Mouse (Mus musculus) limb, embryonic 11.5 days (tissue): ENCODE data around the gene Tctex1d4. TPM values are rescaled to one million over a fixed set of nuclear protein-coding genes. Genes with fewer than 3 reads are reported as not detected.
A peak's percentile ranks its signal among the peaks of the same experiment; 100 is the strongest.

Experiments
- ATAC-seq: fragments of 200-750 bp; cut with Nextera tagmentation; 2 replicates; pipeline ENCODE4 v1.8.0; 2017; ENCODE audit warnings: low read depth; ENCODE audit not compliant: insufficient number of reproducible peaks, low FRiP score, low TSS enrichment
- DNase-seq: peaks from one replicate; pipeline ENCODE4 v3.0.0-alpha.2; 2015; ENCODE audit warnings: low spot score
- H3K27ac ChIP-seq: fragments of 300-500 bp; sonication (generic); replicated peaks from 2 replicates; pipeline ENCODE4 v1.5.1; 2014; ENCODE audit warnings: low read depth, mild to moderate bottlenecking, low read length
- H3K27me3 ChIP-seq: fragments of 300-500 bp; sonication (generic); 2 replicates; pipeline ENCODE4 v1.6.1; 2014; ENCODE audit warnings: mild to moderate bottlenecking, low read length, mixed read lengths; ENCODE audit not compliant: control insufficient read depth, insufficient read depth
- H3K36me3 ChIP-seq: fragments of 300-500 bp; sonication (generic); 2 replicates; pipeline ENCODE4 v1.6.1; 2014; ENCODE audit warnings: mild to moderate bottlenecking, low read length, moderate library complexity, mixed read lengths; ENCODE audit not compliant: control insufficient read depth, insufficient read depth
- H3K4me1 ChIP-seq: fragments of 300-500 bp; sonication (generic); 2 replicates; pipeline ENCODE4 v1.6.1; 2014; ENCODE audit warnings: low read length, mixed read lengths; ENCODE audit not compliant: control insufficient read depth, insufficient read depth
- H3K4me2 ChIP-seq: fragments of 300-500 bp; sonication (generic); 2 replicates; pipeline ENCODE4 v1.6.1; 2014; ENCODE audit warnings: low read depth, mild to moderate bottlenecking, moderate library complexity; ENCODE audit not compliant: severe bottlenecking
- H3K4me3 ChIP-seq: fragments of 300-500 bp; sonication (generic); 2 replicates; pipeline ENCODE4 v1.5.1; 2014; ENCODE audit warnings: low read depth, low read length
- H3K9ac ChIP-seq: fragments of 300-500 bp; sonication (generic); 2 replicates; pipeline ENCODE4 v1.6.1; 2014; ENCODE audit warnings: mild to moderate bottlenecking, low read length
- H3K9me3 ChIP-seq: fragments of 300-500 bp; sonication (generic); 2 replicates; pipeline ENCODE4 v1.6.1; 2016; ENCODE audit warnings: low read length; ENCODE audit not compliant: control insufficient read depth
- WGBS: fragments of 180-500 bp; shearing (Covaris S2); extraction: QIAGEN DNeasy Blood & Tissue Kit; methylation state at CpG from one replicate; pipeline ENCODE4 v1.1.7; 2014; 5-methylcytosine and 5-hydroxymethylcytosine counted together
- polyA plus RNA-seq: library from polyadenylated mRNA; unstranded; fragments of >200 nt; fragmentation: Nextera tagmentation; extraction: Ambion mirVana; gene quantifications from 2 replicates; pipeline ENCODE4 v1.2.1, GENCODE M21; 2014

Gene Tctex1d4
- polyA plus RNA-seq, 1 experiment from 2014 or later: not detected

GRCm38 (mm10) chr4:117098764-117099036 is 27.9 kb upstream of the Tctex1d4 start:
- Histone ChIP-seq H3K9ac (no peak overlapping the region), H3K27me3 (no peaks in the 10 kb centered on the region), H3K36me3 (no peaks in the 10 kb centered on the region), H3K4me3 (no peak overlapping the region), H3K27ac (no peak overlapping the region), H3K4me1 (peaks cover 6% of the 10 kb centered on the region; the same call in 1 of the 2 replicates), H3K4me2 (no peak overlapping the region), H3K9me3 (no peaks in the 10 kb centered on the region)
- WGBS: 81% methylated on average over 2 of the region's 2 CpGs
- DNase-seq (no peak), ATAC-seq (no peak)

GRCm38 (mm10) chr4:117100036-117100435 is 26.6 kb upstream of the Tctex1d4 start:
- WGBS: 75% methylated on average over 4 of the region's 4 CpGs
- ATAC-seq: no peak
- Histone ChIP-seq H3K36me3 (no peaks in the 10 kb centered on the region; the same call in 1 of the 2 replicates), H3K27me3 (no peaks in the 10 kb centered on the region), H3K9ac (no peak overlapping the region), H3K27ac (no peak overlapping the region), H3K4me3 (no peak overlapping the region), H3K4me1 (peaks cover 6% of the 10 kb centered on the region; the same call in 1 of the 2 replicates), H3K4me2 (no peak overlapping the region), H3K9me3 (no peaks in the 10 kb centered on the region)
- DNase-seq: no peak

DNA sequence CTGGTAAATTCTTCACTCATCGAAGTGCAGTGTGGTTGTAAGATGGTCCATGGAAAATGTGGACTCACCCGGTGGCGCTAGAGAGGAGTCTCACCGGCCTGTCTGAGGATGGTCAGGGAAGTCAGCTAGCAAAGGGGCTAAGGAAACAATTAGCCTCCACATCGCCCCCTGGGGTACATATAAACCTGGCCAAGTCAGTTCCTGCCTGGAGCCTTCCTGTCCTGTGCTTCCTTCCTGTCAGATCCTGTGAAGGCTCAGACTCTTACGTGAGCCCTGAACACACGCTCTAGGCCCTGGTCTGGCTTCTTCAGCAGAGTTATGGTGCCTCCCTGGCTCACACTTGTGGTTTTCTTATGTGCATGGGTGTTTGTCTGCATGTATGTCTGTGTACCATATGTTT is 25.4 kb upstream of the Tctex1d4 start:
- Histone ChIP-seq H3K27me3 (no peaks in the 10 kb centered on the region), H3K9ac (no peak overlapping the region), H3K36me3 (no peaks in the 10 kb centered on the region; the same call in 1 of the 2 replicates), H3K4me2 (no peak overlapping the region), H3K4me1 (peaks cover 3% of the 10 kb centered on the region; the same call in 1 of the 2 replicates), H3K27ac (no peak overlapping the region), H3K9me3 (no peaks in the 10 kb centered on the region), H3K4me3 (no peak overlapping the region)
- ATAC-seq (no peak), DNase-seq (peak; percentile 63)
- 47% methylated on average over 7 of the region's 7 CpGs for WGBS

GRCm38 (mm10) chr4:117104672-117105071 is 21.9 kb upstream of the Tctex1d4 start:
- Histone ChIP-seq H3K36me3 (no peaks in the 10 kb centered on the region; the same call in 1 of the 2 replicates), H3K9ac (no peak overlapping the region), H3K4me1 (no peaks in the 10 kb centered on the region), H3K9me3 (no peaks in the 10 kb centered on the region), H3K27ac (no peak overlapping the region), H3K4me2 (no peak overlapping the region), H3K27me3 (no peaks in the 10 kb centered on the region), H3K4me3 (no peak overlapping the region)
- DNase-seq (no peak), ATAC-seq (no peak)
- 81% methylated on average over 10 of the region's 10 CpGs for WGBS

DNA sequence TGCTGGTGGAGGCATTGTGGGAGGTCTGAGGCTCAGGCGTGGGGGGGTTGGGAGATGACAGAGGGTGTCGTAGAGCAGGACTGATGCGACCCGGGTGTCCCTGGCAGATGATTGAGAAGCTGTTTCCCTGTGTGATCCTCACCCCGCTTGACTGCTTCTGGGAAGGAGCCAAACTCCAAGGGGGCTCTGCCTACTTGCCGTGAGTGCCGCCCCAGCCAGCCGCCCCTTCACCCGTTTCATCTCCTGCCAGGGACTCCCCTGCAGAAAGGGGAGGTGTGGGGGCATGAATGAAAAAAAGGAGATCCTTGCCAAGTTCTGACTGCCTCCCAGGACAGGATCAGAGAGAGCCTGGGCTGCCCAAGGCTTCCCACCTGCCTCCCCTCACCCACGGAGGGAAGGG is 21.5 kb upstream of the Tctex1d4 start:
- Histone ChIP-seq H3K27me3 (no peaks in the 10 kb centered on the region), H3K4me3 (no peak overlapping the region), H3K4me1 (no peaks in the 10 kb centered on the region), H3K27ac (no peak overlapping the region), H3K4me2 (no peak overlapping the region), H3K9ac (no peak overlapping the region; the same call in 1 of the 2 replicates), H3K9me3 (no peaks in the 10 kb centered on the region), H3K36me3 (no peaks in the 10 kb centered on the region; the same call in 1 of the 2 replicates)
- DNase-seq: no peak
- WGBS: 70% methylated on average over 10 of the region's 10 CpGs
- ATAC-seq: no peak

GRCm38 (mm10) chr4:117107813-117108523 is 18.6 kb upstream of the Tctex1d4 start:
- no peaks in the 10 kb centered on the region; the same call in 1 of the 2 replicates for H3K36me3 ChIP-seq
- ATAC-seq (no peak), DNase-seq (no peak)
- no peak overlapping the region for H3K27ac ChIP-seq
- no peaks in the 10 kb centered on the region for H3K4me1 ChIP-seq
- WGBS: 90% methylated on average over 18 of the region's 18 CpGs
- H3K9me3 ChIP-seq: no peaks in the 10 kb centered on the region
- no peak overlapping the region for H3K9ac ChIP-seq
- no peak overlapping the region for H3K4me3 ChIP-seq
- no peaks in the 10 kb centered on the region for H3K27me3 ChIP-seq
- no peak overlapping the region for H3K4me2 ChIP-seq

DNA sequence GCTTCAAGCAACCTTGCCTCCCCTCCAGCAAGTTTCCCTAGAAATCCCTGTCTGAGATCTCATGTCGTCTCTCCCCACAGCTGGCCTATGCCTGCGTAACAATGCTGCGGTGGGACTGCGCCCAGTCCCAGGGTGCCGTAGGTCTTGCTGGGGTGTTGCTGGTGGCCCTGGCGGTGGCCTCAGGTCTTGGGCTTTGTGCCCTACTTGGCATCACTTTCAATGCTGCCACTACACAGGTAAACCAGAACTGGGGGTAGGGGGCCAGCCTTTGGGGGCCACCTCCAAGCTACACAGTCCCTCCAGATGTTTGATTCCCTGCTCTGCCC is 18.1 kb upstream of the Tctex1d4 start:
- DNase-seq (no peak), ATAC-seq (no peak)
- H3K36me3 ChIP-seq: no peaks in the 10 kb centered on the region; the same call in 1 of the 2 replicates
- H3K9ac ChIP-seq: no peak overlapping the region
- H3K4me3 ChIP-seq: no peak overlapping the region
- H3K27me3 ChIP-seq: no peaks in the 10 kb centered on the region
- H3K27ac ChIP-seq: no peak overlapping the region
- H3K4me1 ChIP-seq: no peaks in the 10 kb centered on the region
- 97% methylated on average over 6 of the region's 6 CpGs for WGBS
- no peak overlapping the region for H3K4me2 ChIP-seq
- no peaks in the 10 kb centered on the region for H3K9me3 ChIP-seq

GRCm38 (mm10) chr4:117109330-117109729 is 17.3 kb upstream of the Tctex1d4 start:
- no peak for ATAC-seq
- Histone ChIP-seq H3K4me1 (no peaks in the 10 kb centered on the region), H3K4me3 (no peak overlapping the region), H3K4me2 (no peak overlapping the region), H3K9ac (no peak overlapping the region), H3K9me3 (no peaks in the 10 kb centered on the region), H3K36me3 (no peaks in the 10 kb centered on the region; the same call in 1 of the 2 replicates), H3K27me3 (no peaks in the 10 kb centered on the region), H3K27ac (no peak overlapping the region)
- WGBS: 95% methylated on average over 25 of the region's 25 CpGs
- DNase-seq: no peak

- 93% methylated on average over 13 of the region's 13 CpGs for whole genome bisulfite sequencing
- H3K9ac ChIP-seq: no peak overlapping the region
Observed at GRCm38 (mm10) chr4:117110249-117110648, 16.3 kb upstream of the Tctex1d4 start.

More at GRCm38 (mm10) chr4:117110249-117110648, 16.3 kb upstream of the Tctex1d4 start:
- no peak overlapping the region for H3K27ac ChIP-seq
- no peaks in the 10 kb centered on the region for H3K4me1 ChIP-seq
- H3K4me2 ChIP-seq: no peak overlapping the region
- DNase-seq (no peak), ATAC-seq (no peak)
- H3K36me3 ChIP-seq: no peaks in the 10 kb centered on the region
- no peak overlapping the region for H3K4me3 ChIP-seq
- H3K27me3 ChIP-seq: no peaks in the 10 kb centered on the region
- H3K9me3 ChIP-seq: no peaks in the 10 kb centered on the region
